Mouse (Mus musculus): ENCODE results near the gene Mrpl40. TPM values are rescaled to one million over a fixed set of nuclear protein-coding genes. Genes with fewer than 3 reads are reported as not detected.

The Mrpl40 gene
- polyA plus RNA-seq (2015; fragmentation: Illumina TruSeq; extraction: RNeasy Lipid Tissue Mini Kit (QIAGEN cat#74804); ENCODE audit: insufficient read depth, low read depth, low replicate concordance), result 12.1 TPM

GRCm38 (mm10) chr16:18876442-18877308 is at the start of gene Mrpl40, which contains the start of gene Hira:
Mrpl40 (minus strand) TSS chr16:18876862.
Hira (plus strand) TSS chr16:18877037.

GRCm38 (mm10) chr16:18836468-18837208 is 40.0 kb downstream of the Mrpl40 start, which contains the start of the genes 2510002D24Rik and Gm28539:
2510002D24Rik (plus strand) TSS chr16:18836578.
Gm28539 (plus strand) TSS chr16:18836584.

Other genes with a start within 250 kb of the Mrpl40 start
- gene Sept5, start 246.9 kb downstream of the Mrpl40 start, polyA plus RNA-seq (2015; fragmentation: Illumina TruSeq; extraction: RNeasy Lipid Tissue Mini Kit (QIAGEN cat#74804); ENCODE audit: insufficient read depth, low read depth, low replicate concordance), result 6.8 TPM
- gene Cldn5, start 100.0 kb downstream of the Mrpl40 start, polyA plus RNA-seq (2015; fragmentation: Illumina TruSeq; extraction: RNeasy Lipid Tissue Mini Kit (QIAGEN cat#74804); ENCODE audit: insufficient read depth, low read depth, low replicate concordance), result 5.0 TPM
- gene Ufd1, start 65.1 kb downstream of the Mrpl40 start, polyA plus RNA-seq (2015; fragmentation: Illumina TruSeq; extraction: RNeasy Lipid Tissue Mini Kit (QIAGEN cat#74804); ENCODE audit: insufficient read depth, low read depth, low replicate concordance), result 11.6 TPM
- 0.79 TPM for gene Cdc45, start 64.9 kb downstream of the Mrpl40 start, polyA plus RNA-seq (2015; fragmentation: Illumina TruSeq; extraction: RNeasy Lipid Tissue Mini Kit (QIAGEN cat#74804); ENCODE audit: insufficient read depth, low read depth, low replicate concordance)
- gene 2510002D24Rik, start 40.3 kb downstream of the Mrpl40 start, polyA plus RNA-seq (2015; fragmentation: Illumina TruSeq; extraction: RNeasy Lipid Tissue Mini Kit (QIAGEN cat#74804); ENCODE audit: insufficient read depth, low read depth, low replicate concordance), result 7.8 TPM
- not detected for gene Gm28539, start 40.3 kb downstream of the Mrpl40 start, polyA plus RNA-seq (2015; fragmentation: Illumina TruSeq; extraction: RNeasy Lipid Tissue Mini Kit (QIAGEN cat#74804); ENCODE audit: insufficient read depth, low read depth, low replicate concordance)
- gene Hira, start 175 bp upstream of the Mrpl40 start, polyA plus RNA-seq (2015; fragmentation: Illumina TruSeq; extraction: RNeasy Lipid Tissue Mini Kit (QIAGEN cat#74804); ENCODE audit: insufficient read depth, low read depth, low replicate concordance), result 10.0 TPM